Mouse (Mus musculus): ENCODE results near the gene Kansl2.

Gene Kansl2

DNA sequence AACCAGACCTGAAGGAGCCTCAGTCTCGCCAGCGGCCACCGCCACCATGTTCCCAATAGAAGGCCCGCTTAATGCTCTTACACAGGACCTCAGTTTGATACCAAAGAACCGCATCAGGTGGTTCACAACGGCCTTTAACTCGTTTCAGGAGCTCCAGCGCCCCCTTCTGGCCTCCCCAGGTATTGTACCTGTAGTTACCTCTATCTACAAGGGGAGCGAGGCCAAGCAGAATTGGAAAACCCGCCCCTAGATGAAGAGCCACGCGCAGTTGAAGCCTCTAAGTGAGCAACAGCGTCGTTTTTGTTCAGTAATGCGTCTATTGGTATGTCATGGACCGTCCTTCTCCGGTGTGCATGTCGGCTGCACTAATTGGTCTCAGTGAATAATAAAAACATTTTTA lies 29.6 kb downstream of the Kansl2 start:
- in situ Hi-C loops (cut with MboI): loop anchor here (10.0 kb wide), 1 partner anchor 110 kb away; the partner anchor contains the start of gene Adcy6

DNA sequence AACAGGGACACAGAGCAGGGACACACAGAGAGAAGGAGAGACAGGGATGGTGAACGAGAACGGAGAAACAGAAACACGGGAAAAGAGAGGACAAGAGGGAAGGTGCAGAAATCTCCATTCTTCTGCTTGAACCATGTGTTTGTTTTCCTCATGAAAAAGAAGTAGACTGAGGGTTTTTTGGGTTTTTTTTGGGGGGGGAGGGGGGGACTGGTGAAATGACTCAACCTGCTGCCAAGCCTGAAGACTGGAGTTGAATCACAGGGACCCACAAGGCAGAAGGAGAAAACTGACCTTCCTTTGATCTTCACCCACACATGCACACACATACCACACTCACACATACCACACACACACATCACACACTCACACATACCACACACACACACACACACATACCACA lies 30.7 kb downstream of the Kansl2 start:
- in situ Hi-C loops (cut with MboI): loop anchor here (10.0 kb wide), 1 partner anchor 111 kb away; the partner anchor contains the start of gene Adcy6

DNA sequence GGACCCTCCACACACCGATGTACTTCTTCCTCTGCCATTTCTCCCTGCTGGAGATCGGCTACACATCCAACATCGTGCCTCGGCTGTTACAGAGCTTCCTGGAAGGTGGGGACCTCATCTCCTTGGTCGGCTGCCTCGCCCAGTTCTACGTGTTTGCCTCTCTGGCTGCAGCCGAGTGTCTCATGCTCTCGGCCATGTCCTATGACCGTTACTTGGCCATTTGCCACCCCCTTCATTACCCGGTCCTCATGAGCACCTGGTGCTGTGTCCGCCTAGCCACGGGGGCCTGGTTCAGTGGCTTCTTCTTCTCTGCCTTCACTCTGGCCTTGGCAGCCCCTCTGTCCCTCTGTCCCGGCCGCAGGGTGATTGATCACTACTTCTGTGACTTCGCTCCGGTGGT lies 36.4 kb downstream of the Kansl2 start:
- in situ Hi-C loops (cut with MboI): no loop called here

DNA sequence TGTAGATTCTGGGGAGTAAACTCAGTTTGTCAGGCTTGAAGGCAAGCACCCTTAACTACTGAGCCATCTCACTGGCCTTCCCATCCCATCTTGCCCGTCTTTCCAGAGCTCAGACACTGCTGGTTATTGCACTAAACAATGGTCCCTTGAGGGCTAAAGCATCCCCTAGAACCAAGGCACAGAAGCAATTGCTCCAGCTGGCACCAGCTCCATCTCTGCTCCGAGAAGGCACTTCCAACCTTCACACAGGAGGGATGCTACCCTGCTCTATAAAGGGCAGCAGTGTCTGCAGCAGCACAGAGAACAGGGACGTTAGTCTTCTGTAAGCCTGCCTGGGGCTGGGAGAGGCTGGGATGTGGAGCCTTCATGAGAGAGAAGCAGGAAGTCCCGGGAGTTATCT lies 42.0 kb downstream of the Kansl2 start, which contains the start of gene Olfr279:
Olfr279 (plus strand) TSS at position 301 of the 400 bp plus-strand sequence.
- in situ Hi-C loops (cut with MboI): no loop called here

DNA sequence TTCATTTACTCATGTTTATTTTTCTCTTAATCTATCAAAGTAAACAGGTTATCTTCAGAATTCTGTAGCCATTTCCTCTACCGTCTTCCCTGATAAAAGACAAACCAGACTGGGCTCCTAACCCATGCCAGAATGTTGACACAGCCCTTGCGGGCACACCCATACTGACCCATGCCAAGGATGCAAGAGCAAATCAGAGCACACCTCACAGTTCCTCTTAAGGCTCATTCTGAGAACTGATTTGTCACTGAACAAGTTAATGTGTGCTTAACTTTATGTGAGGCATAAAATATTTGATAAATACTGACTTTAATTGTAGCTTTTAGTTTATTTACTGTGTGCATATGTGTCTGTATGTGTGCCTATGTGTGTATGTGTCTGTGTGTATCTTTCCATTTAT lies 42.7 kb downstream of the Kansl2 start:
- in situ Hi-C loops (cut with MboI): no loop called here

DNA sequence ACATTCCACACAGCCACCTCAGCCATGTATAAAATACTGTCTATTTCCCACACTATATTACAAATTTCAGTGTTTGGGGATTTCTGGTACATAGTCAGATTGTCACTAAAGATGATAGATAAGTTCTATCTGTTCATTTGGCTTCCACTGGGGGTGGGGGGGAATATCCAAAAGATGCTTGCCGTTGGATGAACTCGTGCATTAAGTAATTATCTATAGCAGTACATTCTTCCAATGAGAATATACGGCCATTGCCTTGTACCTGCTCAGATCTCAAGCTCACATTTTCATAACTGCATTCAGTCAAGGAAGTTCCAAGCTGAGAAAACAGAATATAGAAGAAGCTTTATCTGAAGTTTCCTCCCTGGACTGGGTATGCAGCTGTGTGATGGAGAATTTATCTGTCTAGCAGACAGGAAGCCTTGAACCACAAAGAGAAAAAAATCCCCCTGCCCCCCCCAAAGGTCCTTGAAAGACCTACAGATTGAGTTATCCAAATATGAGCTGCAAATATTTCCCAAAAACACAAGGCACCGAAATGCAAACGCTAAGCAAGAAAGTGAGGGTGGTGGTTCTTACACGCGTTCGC lies 47.5 kb downstream of the Kansl2 start:
- in situ Hi-C loops (cut with MboI): no loop called here

DNA sequence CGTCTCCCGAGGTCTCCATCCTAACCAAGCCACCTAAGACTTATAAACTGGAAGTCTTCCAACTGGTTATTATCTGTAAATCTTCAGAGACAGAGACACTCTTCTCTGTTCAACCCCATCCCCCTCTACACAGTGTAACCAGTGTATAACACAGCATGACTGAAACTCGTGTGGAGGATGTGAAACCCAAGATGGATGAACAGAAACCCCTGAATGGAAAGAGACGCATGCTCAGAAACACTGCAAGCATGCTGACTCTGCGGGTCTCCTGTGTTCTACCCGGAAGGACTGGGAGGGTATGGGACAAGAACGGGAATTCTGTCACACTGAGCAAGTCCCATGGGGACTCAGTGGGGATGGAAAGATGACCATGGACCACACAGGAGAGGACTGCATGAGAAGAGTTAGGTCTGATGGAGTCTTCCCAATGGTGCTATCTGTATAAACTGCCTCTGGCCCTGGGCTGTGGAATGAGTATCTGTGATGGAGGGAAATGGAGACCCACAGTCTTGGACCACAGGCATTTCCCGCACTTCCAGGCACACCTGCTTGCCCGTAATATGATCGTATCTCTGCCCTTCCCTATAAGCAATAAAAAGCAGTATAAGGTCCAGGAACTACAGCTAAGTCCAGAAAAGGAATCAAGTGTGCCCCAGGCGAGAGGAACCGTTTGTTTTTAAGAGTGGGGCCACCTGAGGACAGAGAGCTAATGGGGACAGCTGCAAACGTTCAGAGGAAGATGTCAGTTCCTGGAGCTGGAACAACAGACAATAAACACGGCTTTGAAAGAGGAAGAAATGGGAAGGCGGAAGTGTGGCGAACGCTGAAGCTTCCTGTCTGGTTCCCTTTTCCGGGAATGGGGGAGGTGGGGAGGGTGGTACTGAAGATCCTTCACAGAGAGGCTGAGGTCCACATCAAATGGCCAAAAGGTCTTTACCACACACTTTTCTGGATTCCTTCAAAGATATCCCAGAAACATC lies 49.9 kb downstream of the Kansl2 start:
- in situ Hi-C loops (cut with MboI): no loop called here

DNA sequence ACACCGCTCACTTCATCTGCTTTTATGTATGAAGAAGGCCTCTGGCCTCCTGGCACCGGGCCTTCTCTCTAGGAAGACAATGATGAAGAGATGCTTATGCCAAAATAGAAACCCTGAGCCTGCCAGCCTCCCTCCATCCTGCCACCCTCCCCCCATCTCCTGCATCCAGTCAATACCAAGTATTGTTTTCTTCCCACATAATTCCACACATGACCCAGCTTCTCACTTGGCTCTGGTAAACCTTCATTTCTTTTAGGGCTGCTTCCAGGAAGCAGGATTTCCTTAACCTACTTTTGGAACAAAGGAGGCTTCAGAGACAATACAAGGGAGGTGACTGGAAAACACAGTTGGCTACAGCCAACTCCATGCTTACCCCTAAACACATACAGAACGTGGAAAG lies 51.4 kb downstream of the Kansl2 start, which contains the start of gene Lalba:
Lalba (minus strand) TSS at position 21 of the 400 bp plus-strand sequence.
- in situ Hi-C loops (cut with MboI): no loop called here

DNA sequence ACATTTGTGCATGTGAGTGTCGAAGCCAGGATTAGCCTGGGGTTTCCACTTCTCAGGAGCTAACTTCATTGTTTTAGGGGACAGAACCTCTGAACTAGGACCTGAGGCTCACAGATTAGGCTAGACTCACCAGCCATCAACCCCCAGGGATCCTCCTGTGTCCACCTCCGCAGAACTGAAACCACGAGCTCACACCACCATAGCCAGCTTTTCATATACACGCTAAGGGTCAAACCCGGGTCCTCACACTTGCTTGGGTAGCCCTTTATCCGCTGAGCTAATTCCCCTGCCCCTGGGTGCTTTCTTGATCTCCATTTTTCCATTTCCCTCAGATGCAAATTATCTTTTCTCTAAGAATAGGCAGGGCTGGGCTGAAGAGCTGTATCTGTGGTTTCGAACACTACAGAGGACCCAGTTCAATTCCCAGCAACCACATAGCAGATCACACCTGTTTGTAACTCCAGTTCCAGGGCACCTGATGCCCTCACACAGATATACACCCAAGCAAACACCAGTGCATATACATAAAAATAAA lies 54.4 kb downstream of the Kansl2 start:
- in situ Hi-C loops (cut with MboI): no loop called here

DNA sequence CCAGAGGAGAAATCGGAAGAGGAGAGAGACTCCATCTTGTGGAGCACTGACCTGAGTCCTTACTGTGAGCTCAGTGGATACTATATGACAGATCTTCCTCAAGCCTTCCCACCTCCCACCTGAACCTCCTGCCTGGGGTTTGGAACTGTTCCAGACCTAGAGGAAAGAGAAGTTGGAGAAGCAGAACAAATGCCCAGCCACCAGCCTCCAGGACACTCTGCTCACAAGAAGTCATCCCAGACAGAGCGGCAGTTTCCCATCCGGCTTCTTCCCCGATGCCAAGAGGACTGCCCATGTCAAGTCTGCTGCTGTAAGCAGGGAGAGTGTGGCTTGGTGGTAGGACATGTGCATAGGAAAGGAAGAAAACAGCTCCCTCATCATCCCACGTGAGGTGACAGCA lies 57.8 kb downstream of the Kansl2 start:
- in situ Hi-C loops (cut with MboI): no loop called here

DNA sequence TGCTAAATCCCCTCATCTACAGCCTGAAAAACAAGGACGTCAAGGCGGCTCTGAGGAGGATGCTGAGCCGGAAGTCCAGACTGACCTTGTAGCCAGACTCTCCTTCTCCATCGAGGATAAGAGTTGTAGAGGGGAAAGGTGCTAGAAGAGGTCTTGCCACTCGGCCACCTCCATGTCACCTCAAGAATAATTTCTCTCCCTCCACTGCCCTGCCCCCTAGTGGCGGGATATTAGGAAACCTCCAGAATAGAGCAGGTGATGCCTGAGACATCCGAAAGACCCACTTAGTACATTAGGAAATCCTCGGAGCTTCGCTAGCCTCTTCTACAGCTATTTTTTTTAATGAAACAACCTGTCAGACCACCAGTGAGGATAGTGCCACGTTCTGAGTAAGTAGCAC lies 58.7 kb downstream of the Kansl2 start:
- in situ Hi-C loops (cut with MboI): no loop called here

DNA sequence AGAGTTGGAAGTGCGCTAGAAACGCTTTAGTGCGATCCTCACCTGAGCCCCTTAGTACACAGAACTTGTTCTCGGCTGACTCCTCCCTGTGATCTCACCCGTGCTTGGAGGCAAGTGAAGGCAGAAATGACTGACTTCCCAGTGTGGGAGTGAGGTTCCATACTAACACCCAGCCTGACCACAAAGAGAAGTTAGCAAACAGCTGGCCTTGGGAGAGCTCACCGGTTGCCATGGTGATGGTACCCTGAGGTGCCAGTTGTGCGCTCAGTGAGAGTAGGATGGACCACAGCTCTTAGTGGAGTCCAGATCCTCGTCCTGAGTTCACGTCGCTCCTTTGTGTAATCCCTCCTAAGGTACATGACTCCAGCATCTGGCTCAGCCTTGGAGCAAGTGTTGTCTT lies 59.1 kb downstream of the Kansl2 start:
- in situ Hi-C loops (cut with MboI): no loop called here

DNA sequence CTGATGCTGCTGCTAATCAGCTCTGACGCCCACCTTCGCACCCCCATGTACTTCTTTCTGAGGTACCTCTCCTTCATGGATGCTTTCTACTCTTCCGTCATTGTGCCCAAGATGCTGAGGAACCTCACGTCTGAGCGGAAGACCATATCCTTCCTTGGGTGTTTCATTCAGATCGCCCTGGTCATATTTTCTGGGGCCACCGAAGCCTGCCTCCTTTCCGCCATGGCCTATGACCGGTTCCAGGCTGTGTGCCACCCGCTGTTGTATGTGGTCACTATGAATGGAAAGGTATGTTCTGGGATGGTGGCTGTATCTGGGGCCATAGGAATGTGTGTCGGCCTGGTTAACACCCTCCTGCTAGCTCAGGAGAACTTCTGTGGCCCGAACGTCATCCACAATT lies 62.5 kb downstream of the Kansl2 start:
- in situ Hi-C loops (cut with MboI): no loop called here

DNA sequence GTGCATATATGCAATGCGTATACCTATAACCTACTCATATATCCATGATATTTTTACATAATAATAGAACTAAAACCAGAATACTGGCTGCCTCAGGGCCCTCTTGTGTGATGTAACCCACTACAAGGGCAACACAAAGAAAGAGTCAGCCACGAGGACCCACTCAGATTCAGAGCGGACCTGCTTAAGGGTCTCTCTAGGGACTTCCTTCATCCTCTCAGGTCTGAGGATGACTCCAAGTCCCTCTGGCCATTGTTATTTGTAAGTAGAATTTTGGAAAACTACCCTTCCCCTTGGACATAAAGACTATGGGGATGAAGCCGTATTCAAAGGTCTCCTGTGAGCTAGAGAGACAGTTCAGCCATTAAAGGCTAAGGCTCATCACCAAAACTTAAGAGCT lies 64.5 kb downstream of the Kansl2 start, which contains the start of gene OR5BS1P:
OR5BS1P (plus strand) TSS at position 301 of the 400 bp plus-strand sequence.
- in situ Hi-C loops (cut with MboI): no loop called here

Data from mature B cell (primary cell).